Mouse (Mus musculus): ENCODE results near the gene Socs7.

- TF ChIP-seq CTCF (IDR thresholded peaks at IDR 0.05; ENCODE audit: low read depth, low read length) (peak; percentile 14), EP300 (IDR thresholded peaks at IDR 0.05; ENCODE audit: insufficient read depth, low read depth, low read length) (no peak), POLR2A (IDR thresholded peaks at IDR 0.05; ENCODE audit: insufficient read depth, low read length) (no peak)
Measured at GRCm38 (mm10) chr11:97337363-97337762, 25.0 kb upstream of the Socs7 start.
